Mouse (Mus musculus) thymus, postnatal 36 days (tissue): Measurements from ENCODE around the gene Camsap2.
A peak's percentile ranks its signal among the peaks of the same experiment; 100 is the strongest.

Experiments used
- DNase-seq, 2 experiments: peaks; one replicate each; pipeline ENCODE4 v3.0.0; 2022; ENCODE audit warnings: mixed read lengths in 2 of 2

Gene Camsap2

DNA sequence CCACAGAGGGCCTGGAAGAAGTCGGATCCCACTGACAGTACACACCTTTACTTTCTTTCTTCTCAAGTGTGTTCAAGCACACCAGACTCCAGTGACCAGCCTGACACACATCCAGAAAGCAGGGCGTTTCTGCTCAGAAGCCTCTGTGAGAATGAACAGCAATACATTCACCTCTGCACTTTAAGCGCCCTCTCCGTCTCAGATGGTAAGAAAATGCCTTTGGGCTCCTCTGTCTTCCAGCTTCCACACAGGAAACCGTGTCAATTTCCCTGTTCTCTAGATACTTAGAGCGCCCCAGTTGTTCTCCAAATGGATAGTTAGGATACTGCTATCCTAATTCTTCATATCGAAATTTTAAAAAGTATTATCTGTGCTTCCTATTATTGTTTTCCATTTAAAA is 2.2 kb downstream of the Camsap2 start:
- no peak for DNase-seq

DNA sequence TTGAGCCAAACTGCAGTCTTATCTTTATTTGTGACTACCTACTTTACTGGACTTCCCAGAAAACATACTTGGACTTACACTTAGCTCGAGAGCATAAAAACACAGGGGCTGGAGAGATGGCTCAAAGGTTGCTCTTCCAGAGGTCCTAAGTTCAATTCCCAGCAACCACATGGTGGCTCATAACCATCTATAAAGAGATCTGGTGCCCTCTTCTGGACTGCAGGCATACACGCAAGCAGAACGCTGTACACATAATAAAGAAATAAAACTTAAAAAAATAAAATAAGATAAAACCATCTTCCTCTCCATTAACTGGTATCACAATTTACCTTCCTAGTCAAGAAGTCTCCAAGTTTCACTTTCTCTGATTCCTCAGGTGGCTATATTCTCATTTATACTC is 5.4 kb downstream of the Camsap2 start:
- no peak for DNase-seq

DNA sequence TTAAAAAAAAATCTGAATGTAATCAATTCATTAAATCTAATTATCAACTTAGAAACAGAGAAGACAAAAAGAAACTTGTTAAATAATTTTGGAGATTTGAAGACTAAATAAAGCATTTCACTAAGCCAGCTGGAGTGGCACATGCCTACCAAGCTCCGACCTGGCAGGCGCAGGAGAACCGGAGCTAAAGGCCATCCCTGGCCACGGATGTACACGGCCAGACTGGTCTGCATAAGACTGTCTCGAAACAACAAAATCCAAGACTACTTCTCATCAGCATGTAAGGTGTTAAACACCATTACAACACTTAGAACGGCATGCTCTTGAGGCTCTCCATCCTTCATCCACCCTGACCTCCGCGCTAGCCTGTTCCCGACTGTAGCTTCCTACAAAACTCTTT is 11.2 kb downstream of the Camsap2 start:
- no peak for DNase-seq

DNA sequence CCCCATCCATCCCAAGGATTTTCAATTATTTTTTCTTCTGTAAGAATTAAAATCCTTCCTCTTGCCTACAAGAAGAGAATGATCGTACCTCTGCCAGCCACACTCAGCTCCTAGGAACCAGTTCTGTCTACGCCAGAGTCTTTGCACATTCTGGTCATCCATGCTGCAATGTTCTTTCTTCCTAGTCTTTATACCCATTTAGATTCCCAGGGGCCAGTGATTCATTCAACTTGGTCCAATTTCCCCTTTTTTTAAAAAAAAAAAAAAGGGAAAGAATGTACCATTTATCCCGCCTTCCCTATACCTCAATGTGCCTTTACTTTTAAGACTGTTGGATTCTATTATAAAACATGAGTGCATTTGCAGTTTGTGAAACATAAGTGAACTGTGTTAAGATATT is 12.4 kb downstream of the Camsap2 start:
- no peak for DNase-seq

DNA sequence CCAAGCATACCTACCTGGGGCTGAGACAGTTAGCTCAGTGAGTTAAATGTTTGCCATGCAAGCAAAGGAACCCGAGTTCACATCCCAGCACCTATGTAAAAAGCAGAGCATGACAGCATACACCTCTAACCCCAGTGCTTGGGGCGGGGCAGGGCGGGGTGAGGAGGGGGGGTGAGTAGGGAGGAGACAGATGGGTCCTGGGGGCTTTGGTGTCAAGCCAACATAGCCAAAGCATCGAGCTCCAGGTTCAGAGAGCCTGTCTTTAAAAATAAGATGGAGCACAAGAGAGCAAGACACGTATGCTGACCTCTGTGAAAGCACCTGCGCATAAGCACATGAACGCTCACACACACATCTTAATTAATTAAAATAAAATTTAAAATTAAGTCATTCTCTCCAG is 12.8 kb downstream of the Camsap2 start:
- no peak for DNase-seq

DNA sequence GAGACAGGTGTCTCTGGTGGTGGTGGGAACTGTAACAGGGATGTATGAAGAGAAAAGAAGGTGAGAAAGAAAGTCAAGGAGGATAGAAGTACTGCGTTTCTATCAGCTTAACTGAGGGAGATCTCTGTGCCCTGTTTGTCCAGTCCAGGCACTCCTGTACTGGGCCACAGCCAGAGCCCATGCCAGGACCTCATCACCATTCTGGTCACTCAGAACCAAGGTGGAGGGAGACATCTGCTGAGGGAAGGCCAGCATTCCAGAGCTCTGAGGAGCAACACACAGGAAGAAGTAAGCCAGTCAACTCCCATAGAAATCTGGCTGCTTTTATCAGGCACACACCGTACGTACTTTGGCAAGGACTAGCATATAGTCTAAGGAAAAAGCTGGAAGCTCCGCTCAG is 14.1 kb downstream of the Camsap2 start:
- no peak for DNase-seq

DNA sequence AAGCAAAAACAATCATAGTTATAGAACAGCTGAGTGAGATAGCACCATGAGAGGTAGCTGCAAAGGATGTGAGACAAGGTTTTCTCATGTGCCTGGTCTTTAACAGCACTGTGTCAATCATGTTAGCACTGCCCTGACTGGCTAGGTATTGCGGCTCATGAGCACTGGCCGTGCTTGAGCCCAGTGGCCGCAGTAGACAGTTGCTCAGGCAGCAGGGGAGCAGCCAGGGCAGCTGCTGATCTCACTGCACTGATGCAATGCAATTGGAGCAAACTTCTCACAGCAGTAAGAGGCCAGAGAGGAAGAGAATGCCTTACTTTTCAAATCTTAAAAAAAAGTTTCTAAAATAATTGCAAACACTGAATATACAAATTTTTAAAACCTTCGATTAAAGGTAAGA is 16.5 kb downstream of the Camsap2 start:
- no peak for DNase-seq

DNA sequence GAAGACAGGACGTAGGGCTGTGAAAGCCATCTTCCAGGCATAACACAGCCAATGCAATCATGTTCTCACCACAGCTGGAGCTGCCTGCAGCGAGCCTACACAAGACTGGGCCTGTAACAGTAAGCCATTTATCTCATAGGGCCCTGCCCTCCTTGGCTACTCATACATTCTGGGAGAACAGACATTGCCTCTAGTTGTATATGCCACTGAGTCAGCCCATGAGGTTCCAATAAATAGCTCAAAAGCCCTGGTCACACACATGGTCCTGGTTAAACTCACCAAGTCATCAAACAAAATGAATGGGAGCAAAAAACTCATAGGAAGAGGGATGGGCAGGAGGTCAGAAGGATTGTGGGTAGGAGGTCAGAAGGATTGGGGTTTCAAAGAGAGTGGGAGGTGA is 17.3 kb downstream of the Camsap2 start:
- DNase-seq, result no peak

DNA sequence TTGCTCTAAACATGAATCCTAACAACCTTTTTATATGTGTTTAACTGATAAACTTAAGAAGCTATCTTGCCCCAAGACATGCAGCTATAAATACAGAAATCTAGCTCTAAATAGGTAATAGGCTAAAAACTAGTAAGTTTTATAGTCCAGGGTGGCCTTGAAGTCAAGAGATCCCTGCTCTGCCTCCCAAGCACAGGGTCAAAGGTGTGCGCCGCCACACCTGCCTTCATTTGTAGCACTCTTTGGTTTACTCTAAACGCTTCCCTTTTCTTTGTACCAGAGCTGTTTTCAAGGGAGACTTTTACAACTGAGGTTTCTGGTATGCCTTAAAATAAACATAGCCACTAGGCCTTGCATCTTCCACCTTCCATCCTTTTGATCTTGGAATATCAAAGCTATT is 18.3 kb downstream of the Camsap2 start:
- DNase-seq, result no peak

DNA sequence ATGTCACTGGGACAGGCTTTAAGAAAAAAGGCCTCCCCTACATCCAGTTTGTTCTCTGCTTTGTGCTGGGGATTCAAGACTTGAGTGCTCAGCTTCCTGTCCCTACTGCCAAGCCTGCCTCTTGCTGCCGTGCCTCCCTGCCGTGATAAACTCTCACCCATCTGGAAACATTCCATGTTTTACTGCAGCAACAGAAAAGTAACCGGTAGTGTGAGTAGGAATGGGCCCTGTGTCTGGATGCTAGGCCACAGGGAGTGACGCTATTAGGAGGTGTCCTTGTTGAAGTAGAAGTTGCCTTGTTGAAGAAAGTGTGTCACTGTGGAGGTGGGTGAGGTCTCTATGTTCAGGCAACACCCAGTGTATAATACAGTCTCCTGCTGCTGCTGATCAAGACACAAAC is 20.0 kb downstream of the Camsap2 start:
- DNase-seq, result no peak

DNA sequence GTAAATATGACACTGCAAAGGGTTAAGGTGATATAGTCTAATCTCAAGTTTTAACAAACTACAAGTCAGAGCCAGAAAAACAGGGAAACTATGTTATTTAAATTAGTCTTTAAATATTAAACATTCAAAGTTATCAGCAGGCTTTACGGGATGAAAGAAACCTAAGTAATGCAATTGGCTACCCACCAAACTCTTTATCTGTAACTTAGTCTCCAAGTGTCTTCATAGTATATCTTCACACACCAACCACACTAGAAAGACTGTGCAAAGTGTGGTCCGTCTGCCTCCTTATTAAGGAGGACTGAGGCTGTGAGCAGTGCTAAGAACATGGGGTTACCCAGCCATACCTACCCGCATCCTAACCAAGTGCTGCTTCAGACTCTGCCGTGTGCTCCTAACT is 23.6 kb downstream of the Camsap2 start:
- DNase-seq, result no peak

DNA sequence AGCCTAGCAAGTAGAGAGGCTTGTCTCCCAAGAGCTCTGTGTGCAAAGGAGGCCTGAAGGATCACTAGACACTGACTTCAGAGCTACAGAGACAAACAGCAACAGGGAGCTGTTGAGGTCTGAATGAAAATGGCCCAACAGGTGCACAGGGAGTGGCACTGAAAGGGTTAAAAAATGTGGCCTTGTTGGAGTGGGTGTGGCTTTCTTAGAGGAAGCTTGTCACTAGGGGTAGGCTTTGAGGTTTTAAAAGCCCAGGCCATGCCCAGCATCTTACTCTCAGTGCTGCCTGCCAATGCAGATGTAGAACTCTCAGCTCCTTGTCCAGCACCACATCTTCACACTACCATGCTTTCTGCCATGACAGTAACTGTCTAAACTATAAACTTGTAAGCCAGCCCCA is 29.6 kb downstream of the Camsap2 start:
- DNase-seq, result no peak

DNA sequence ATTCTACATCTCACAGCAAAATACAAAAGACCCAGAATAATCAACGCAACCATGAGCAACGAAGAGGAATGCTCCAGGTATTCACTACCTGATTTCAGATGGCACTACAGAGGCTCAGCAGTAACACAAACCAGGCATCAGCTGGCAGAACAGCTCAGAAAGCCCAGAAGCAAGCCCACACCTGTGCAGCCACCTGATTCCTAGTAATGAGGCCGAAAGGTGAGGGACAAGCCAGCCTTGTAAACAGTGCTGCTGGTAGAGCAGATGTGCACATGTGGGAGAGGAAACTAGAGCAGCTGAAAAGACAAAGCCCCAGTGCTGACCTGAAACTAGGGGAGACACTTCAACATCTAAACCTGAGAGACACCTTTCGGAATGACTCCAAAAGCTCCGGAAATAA is 36.7 kb downstream of the Camsap2 start:
- DNase-seq, result no peak

DNA sequence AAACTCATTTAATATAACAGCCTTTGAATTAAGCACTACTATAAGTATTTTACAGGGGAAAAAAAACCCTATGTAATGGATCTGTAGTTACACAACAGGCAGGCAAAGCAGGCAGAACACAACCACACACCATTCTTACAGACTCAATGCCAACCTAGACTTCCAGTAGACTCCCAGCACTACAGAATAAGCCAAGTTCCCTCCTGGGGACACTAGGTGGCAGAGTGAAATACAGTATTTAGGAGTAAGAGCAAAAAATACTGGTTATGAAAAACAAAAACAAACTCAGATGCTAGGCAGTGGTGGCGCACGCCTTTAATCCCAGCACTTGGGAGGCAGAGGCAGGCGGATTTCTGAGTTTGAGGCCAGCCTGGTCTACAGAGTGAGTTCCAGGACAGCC is 39.5 kb downstream of the Camsap2 start:
- DNase-seq, result peak in 1 of 2 experiments; percentile 12

DNA sequence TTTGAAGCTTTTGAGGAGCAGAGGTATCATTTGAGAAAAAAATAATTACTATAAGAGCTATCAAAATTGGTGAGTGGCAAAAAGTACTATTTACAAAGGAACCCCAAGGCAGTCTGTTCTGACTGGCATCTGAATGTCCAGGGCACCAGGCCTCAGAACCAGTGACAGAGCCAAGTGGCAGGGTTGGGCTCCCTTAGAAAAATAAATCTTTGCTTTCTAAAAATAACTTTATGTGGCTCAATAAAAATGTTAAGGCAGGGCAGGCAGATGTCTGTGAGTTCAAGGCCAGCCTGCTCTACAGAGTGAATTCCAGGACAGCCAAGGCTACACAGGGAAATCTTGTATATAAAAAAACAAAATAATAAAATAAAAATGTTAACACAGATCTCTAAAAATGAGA is 51.9 kb downstream of the Camsap2 start:
- DNase-seq, result no peak

DNA sequence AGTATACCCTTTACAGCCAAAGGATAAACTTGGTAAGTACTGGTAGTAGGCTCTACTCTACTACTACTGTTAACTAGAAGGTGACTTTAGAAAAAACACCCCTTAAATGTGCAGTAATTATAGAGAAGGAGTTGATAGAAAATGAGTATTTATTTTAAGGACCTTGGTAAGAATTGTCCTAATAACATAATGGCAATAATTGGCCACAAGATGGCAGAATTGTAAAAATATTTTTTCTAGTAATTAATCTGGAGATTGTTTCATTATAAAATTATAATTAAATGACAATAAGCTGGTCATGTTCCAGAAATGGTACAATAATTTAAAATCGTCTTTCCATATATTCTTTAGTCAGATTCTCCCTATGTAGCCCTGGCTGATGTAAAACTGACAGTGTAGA is 56.1 kb downstream of the Camsap2 start:
- no peak for DNase-seq

DNA sequence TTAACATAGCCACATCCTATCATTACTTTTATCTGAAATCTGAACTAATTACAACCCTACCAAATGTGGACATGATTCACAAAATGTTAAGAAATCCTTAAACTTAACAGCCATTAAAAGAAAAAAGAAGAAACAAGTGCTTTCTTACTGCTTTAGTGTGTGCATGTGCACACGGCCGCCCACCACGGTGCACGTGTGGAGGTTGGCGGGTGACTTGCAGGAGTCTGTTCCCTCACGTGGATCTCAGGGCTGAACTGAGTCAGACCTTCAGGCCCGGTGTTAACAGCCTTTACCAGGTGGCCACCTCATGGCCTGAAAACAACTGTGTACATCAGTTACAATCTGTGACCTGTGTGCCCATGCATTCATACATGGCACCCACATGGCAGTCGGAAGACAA is 68.5 kb downstream of the Camsap2 start:
- DNase-seq, result no peak

DNA sequence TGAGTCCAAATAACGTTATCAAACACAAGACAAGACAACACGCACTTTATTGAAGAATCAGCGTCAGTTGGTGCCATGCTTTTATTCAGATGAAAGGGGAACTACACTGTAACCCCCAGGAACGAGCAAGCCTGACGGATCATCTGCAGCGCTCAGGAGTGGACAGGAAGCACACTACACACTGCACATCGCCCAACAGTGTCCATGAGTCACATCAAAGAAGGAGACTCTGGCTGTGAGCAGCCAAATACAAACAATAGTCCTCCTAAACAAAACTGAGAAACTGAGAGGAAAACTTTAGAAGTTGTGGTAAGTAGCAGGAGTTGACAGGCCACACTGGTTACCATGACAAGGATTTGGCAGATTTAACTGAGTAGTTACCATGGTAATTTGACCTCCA is 77.7 kb downstream of the Camsap2 start:
- DNase-seq, result no peak

DNA sequence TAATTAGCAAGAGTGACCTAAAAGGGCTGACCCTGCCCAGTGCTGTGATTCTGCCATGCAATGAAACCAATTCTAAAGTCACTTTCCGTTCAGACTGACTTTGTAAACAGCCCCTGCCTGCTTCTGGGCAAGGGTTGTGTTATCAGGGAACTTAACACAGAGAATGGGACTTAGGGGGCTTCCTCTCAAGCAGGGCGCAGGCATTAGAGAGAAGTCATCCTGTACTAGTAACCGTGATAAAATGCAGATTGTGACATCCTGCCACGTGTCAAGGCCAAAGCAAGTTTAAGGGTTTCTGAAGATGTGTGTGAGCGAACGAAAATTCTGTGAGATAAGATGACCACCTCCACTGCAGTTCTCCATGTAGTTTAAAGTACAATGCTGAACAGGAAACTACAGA is 79.8 kb downstream of the Camsap2 start:
- DNase-seq, result no peak

DNA sequence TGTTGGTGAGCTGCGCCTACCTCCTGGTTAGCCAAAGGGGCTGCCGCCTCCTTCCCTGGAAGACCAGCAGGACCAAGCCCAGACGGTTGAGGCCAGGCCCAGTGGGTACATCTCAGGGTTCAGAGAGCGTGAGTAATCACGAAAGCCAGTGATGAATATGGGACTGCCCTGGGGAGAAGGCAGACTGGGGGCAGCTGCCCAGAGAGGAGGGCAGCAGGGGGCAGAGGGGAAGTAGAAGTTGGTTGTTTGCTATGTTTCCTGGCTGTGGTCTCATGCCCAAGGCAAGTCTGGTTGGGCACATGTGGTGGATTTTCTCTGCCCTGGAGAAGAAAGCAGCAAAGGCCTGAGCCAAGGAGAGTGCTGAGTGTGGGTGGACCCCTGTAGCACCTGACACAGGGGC is 82.5 kb downstream of the Camsap2 start:
- no peak for DNase-seq

DNA sequence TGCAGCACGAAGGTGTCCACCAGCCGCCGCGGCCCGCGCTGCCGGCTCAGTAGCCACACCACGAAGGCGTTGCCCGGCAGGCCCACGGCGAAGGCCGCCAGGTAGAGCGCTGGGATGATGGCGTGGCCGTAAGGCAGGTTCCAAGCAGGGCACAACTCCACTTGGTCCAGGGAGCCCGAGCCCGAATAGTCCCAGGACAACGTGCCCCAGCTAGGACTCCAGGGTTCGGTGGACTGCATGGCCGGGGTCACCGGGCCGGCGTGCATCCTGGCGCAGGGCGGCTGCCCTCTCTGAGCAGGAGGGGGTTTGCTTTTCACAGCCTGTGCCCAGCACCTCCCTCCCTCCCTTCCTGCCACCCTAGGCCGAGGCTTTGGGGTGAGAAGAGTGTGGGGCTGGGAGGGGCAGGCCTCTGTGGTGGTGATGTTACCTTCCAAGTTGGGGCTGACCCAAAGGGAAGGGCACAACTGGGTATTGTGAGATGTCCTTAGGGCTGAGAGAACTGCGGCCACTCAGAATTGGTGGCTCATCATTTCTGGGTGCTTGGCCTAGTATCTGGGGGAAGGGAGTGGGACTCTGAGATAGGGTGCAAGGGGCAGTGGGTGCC is 85.2 kb downstream of the Camsap2 start, which contains the start of gene Gpr25:
Gpr25 (minus strand) TSS at position 239 of the 604 bp plus-strand sequence.
- peak in 1 of 2 experiments; percentile 33 for DNase-seq

DNA sequence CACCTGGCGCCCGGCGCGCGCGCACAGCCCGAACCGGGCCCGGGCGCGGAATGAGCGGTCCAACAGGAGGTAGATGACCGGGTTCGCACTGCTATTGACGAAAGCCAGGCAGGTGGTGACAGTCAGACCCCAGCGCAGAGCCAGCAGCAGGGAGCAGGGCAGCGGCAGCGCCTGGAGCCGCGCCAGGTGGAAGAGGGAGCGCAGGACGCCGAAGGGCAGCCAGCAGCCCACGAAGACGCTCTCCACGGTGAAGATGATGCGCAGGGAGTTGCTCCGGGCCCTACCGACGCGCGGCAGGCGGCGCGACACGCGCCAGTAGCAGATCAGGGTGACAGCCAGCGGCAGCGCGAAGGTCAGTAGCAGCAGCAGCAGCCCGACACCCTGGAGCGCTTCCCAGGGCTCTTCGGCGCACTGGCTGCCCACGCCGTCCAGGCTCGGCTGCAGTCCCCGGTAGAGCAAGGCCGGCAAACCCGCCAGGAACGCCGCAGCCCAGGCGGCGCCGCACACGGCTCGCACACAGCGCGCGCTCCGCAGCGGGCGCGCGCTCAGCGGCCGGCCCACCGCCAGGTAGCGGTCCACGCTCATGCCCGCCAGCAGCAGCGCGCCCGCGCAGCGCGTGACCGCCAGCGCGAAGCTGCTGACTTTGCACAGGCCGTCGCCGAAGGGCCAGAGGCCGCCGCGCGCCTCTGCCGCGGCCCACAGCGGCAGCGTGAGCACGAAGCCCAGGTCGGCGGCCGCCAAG is 85.8 kb downstream of the Camsap2 start:
- peak; percentile 29 to 45 for DNase-seq

DNA sequence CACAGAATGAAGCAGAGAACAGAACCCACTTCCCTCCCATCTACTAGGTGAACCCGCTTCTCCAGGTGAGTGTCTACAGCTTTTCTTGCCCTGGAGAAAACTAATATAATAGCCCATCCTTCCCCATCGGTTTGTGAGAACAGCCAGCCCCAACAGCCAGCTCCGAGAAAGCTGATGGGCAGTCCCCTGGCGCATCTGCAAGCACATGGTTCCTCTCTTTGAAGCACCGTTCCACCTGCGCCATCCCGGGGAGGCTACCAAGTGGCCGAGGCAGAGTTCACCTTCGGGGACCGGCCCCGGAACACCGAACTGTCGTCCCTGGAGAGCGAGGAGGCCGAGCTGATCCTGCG is 86.4 kb downstream of the Camsap2 start:
- DNase-seq, result peak in 1 of 2 experiments; percentile 22

DNA sequence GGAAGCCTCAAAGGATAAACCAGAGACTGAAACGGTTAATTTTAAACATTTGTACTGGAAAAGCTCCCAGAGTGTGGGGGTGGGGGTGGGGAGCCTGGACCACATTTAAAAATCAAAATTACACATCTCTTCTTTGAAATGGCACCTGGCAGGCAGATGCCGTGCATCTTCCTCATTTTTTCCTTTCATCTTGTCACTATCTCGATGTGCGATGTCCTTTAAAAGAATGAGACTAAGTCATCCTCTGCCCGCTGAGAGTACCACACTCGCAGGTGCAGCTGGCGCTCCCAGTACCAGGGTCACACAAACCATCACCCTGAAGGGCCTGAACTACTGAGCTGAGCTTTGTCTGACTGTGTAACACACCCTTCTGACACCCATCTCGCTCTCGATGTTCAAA is 87.4 kb downstream of the Camsap2 start:
- peak; percentile 40 to 67 for DNase-seq

DNA sequence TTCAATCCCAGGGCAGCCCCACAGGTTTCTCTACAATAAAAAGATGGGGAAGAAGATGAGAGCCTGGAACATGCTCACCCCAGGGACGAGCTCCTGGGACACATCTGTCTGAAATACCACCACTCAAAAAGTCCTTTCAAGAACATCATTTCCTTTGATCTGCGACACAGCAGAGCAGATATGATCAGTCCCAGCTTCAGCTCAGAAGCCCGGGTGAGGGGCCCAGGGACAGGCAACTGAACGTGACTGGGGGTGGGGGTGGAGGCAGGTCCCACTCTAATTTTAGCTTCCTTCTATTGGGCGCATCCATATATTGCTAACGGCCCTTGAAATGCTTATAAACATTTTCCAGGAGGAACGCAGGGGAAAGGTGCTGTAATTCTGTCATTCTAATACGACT is 90.2 kb downstream of the Camsap2 start:
- DNase-seq, result peak in 1 of 2 experiments; percentile 52
